Mouse (Mus musculus) kidney, embryonic 14.5 days (tissue): ENCODE measurements around the gene Epb41. TPM values are rescaled to one million over a fixed set of nuclear protein-coding genes. Genes with fewer than 3 reads are reported as not detected.

ENCODE experiments used
- ATAC-seq: fragments of 200-750 bp; cut with Nextera tagmentation; 2 replicates; pipeline ENCODE4 v1.8.0; 2017; ENCODE audit warnings: moderate number of reproducible peaks, mild to moderate bottlenecking, moderate TSS enrichment, moderate library complexity; ENCODE audit not compliant: low FRiP score, low TSS enrichment
- H3K27ac ChIP-seq: fragments of 300-500 bp; sonication (generic); 2 replicates; pipeline ENCODE4 v1.5.1; 2014; ENCODE audit warnings: low read depth, mild to moderate bottlenecking, low read length, moderate library complexity, mixed read lengths
- H3K27me3 ChIP-seq: fragments of 300-500 bp; sonication (generic); 2 replicates; pipeline ENCODE4 v1.6.1; 2014; ENCODE audit warnings: mild to moderate bottlenecking, low read length; ENCODE audit not compliant: control insufficient read depth, insufficient read depth
- H3K36me3 ChIP-seq: fragments of 300-500 bp; sonication (generic); 2 replicates; pipeline ENCODE4 v1.6.1; 2014; ENCODE audit warnings: low read length, mixed read lengths; ENCODE audit not compliant: control insufficient read depth, insufficient read depth
- H3K4me1 ChIP-seq: fragments of 300-500 bp; sonication (generic); 2 replicates; pipeline ENCODE4 v1.6.1; 2014; ENCODE audit warnings: low read length, mixed read lengths; ENCODE audit not compliant: control insufficient read depth, insufficient read depth
- H3K4me2 ChIP-seq: fragments of 300-500 bp; sonication (generic); replicated peaks from 2 replicates; pipeline ENCODE4 v1.6.1; 2014; ENCODE audit warnings: low read depth, mild to moderate bottlenecking, low read length
- H3K4me3 ChIP-seq: fragments of 300-500 bp; sonication (generic); 2 replicates; pipeline ENCODE4 v1.5.1; 2014; ENCODE audit warnings: mild to moderate bottlenecking, low read length
- H3K9ac ChIP-seq: fragments of 300-500 bp; sonication (generic); 2 replicates; pipeline ENCODE4 v1.6.1; 2014; ENCODE audit warnings: low read depth, mild to moderate bottlenecking, low read length, moderate library complexity
- H3K9me3 ChIP-seq: fragments of 300-500 bp; sonication (generic); 2 replicates; pipeline ENCODE4 v1.6.1; 2016; ENCODE audit warnings: low read length; ENCODE audit not compliant: control insufficient read depth
- WGBS: fragments of 180-500 bp; shearing (Covaris S2); extraction: QIAGEN DNeasy Blood & Tissue Kit; methylation state at CpG from one replicate; pipeline ENCODE4 v1.1.7; 2014; 5-methylcytosine and 5-hydroxymethylcytosine counted together
- polyA plus RNA-seq: library from polyadenylated mRNA; unstranded; fragments of >200 nt; fragmentation: Nextera tagmentation; extraction: Ambion mirVana; gene quantifications from 2 replicates; pipeline ENCODE4 v1.2.1, GENCODE M21; 2014

Gene Epb41
- polyA plus RNA-seq, 1 experiment from 2014 or later: 78.5 TPM

- no peaks in the 10 kb centered on the region for H3K27me3 ChIP-seq
- H3K4me2 ChIP-seq: no peak overlapping the region
- no peak overlapping the region for H3K9ac ChIP-seq
- 81% methylated on average over 8 of the region's 8 CpGs for WGBS
- no peaks in the 10 kb centered on the region for H3K9me3 ChIP-seq
- no peak overlapping the region for H3K27ac ChIP-seq
- no peaks in the 10 kb centered on the region for H3K4me1 ChIP-seq
- no peak overlapping the region for H3K4me3 ChIP-seq
- no peak for ATAC-seq
- peaks cover 10% of the 10 kb centered on the region; the same call in 1 of the 2 replicates for H3K36me3 ChIP-seq
These were observed 64.7 kb downstream of the Epb41 start for GRCm38 (mm10) chr4:132010416-132010815.

DNA sequence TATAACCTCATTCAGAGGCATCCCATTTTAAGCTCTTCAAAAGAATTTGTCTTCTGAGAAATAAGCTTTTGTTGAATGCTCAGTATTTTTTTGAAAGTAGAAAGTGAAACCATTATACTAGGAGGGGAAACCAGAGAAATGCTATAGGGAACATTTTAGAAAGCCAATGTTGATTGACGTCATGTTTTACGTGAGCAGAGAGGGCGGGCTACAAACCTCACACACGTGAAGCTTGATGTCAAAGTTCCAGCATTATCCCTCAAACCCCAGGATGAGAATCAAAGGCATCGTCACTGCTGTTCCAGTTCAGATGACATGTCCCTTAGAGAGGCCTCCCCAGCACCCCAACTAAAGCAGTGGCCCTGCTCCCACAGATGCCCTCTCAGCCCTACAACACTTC is 66.9 kb downstream of the Epb41 start:
- 82% methylated on average over 5 of the region's 5 CpGs for WGBS

DNA sequence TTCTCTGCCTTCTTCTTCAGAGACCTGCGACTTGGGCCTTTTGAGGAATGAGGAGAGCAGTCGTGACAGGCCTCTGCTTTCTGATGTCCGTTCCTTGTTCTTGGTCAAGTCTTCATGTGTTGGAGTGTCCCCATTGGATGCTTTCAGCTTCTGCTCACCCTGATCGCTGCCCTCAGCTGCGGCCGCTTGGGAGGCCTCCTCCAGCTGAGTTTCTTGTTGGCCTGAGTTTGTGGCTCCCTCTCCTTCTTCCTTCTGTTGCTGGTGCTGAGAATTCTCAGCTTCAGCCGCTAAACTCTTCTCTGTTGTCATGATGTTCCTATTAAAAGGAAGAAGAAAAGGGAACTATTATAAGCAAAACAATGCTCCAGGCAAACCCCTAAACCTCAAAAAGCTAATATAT is 68.0 kb downstream of the Epb41 start:
- H3K4me2 ChIP-seq: no peak overlapping the region
- H3K27me3 ChIP-seq: no peaks in the 10 kb centered on the region
- ATAC-seq: no peak
- no peak overlapping the region for H3K27ac ChIP-seq
- H3K4me3 ChIP-seq: no peak overlapping the region
- WGBS: 91% methylated on average over 7 of the region's 7 CpGs
- no peaks in the 10 kb centered on the region for H3K9me3 ChIP-seq
- no peaks in the 10 kb centered on the region for H3K4me1 ChIP-seq
- H3K9ac ChIP-seq: no peak overlapping the region
- H3K36me3 ChIP-seq: peaks cover 23% of the 10 kb centered on the region

More for the DNA sequence above, 66.9 kb downstream of the Epb41 start:
- Histone ChIP-seq H3K36me3 (peaks cover 17% of the 10 kb centered on the region), H3K9ac (no peak overlapping the region), H3K4me2 (no peak overlapping the region), H3K4me3 (no peak overlapping the region), H3K27me3 (no peaks in the 10 kb centered on the region), H3K9me3 (no peaks in the 10 kb centered on the region), H3K4me1 (no peaks in the 10 kb centered on the region), H3K27ac (no peak overlapping the region)
- ATAC-seq: no peak

- Histone ChIP-seq H3K27me3 (no peaks in the 10 kb centered on the region), H3K27ac (no peak overlapping the region), H3K9me3 (no peaks in the 10 kb centered on the region), H3K4me1 (no peaks in the 10 kb centered on the region), H3K4me3 (no peak overlapping the region), H3K4me2 (no peak overlapping the region), H3K36me3 (peaks cover 24% of the 10 kb centered on the region), H3K9ac (no peak overlapping the region)
- 94% methylated on average over 7 of the region's 7 CpGs for WGBS
- ATAC-seq: no peak
These were observed 76.5 kb downstream of the Epb41 start for GRCm38 (mm10) chr4:131998641-131999040.

DNA sequence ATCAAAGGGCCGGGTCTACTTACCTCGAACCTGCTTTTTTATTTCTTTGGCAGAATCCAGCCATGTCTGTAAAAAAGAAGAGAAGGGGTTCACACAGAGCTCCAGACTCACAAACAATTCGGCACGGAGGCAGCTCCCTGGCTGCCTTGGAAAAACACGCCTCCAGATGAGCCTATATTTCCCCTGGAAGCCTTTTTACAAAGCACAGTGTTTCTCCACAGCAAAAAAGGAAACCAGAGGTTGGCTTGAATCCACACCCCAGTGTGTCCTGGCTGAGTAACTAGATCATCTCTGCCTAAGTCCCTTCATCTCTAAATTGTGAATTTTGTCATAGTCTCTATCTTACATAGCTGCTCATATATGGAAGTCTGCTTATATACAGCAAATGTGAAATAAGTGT is 77.6 kb downstream of the Epb41 start:
- peaks cover 13% of the 10 kb centered on the region; the same call in 1 of the 2 replicates for H3K36me3 ChIP-seq
- 89% methylated on average over 5 of the region's 5 CpGs for WGBS
- ATAC-seq: no peak
- no peaks in the 10 kb centered on the region for H3K9me3 ChIP-seq
- H3K27me3 ChIP-seq: no peaks in the 10 kb centered on the region
- no peak overlapping the region for H3K4me3 ChIP-seq
- no peak overlapping the region for H3K9ac ChIP-seq
- no peaks in the 10 kb centered on the region for H3K4me1 ChIP-seq
- H3K27ac ChIP-seq: no peak overlapping the region
- no peak overlapping the region for H3K4me2 ChIP-seq

DNA sequence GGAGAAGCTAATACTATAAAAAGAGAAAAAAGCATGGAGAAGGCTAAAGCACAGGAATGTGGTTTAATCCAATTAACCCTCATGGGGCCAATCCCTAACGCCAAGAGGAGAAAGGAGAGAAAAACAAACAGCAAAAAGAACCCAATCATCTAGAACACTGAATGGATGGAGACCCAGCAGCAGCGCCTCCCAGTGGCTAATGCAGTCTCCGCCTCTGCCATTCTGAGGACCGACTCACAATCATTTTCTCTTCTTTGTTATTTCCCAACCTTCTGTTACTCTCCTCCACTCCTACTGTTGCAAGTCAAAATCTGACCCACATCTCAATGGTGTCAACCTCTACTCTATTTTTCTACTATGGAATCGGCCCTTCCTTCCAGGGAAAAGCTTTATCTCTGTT is 78.1 kb downstream of the Epb41 start:
- WGBS: 63% methylated on average over 5 of the region's 5 CpGs

DNA sequence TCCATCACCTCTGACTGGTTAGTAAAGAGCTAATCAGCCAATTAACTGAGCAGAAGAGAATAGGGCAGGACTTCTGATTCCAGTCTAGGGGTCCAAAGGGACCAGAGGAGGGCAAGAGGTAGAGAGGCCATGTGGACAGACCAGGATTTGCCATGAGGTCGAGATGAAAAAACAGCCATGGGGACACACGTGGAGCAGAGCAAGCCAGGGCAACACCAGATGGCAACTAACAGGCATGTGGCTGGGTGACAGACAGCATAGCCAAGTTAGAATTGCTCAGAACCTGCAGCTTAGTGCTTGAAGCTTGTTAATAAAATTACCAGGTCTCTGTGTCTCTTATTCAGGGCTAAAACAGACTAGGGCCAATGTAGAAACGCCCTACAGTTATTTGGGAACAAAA is 81.3 kb downstream of the Epb41 start:
- no peak overlapping the region for H3K4me3 ChIP-seq
- H3K9ac ChIP-seq: no peak overlapping the region
- H3K27ac ChIP-seq: no peak overlapping the region
- no peaks in the 10 kb centered on the region for H3K4me1 ChIP-seq
- no peaks in the 10 kb centered on the region for H3K9me3 ChIP-seq
- 73% methylated on average over 3 of the region's 3 CpGs for WGBS
- ATAC-seq: no peak
- peaks cover 19% of the 10 kb centered on the region for H3K36me3 ChIP-seq
- no peak overlapping the region for H3K4me2 ChIP-seq
- H3K27me3 ChIP-seq: no peaks in the 10 kb centered on the region

More for the DNA sequence above, 78.1 kb downstream of the Epb41 start:
- Histone ChIP-seq H3K4me3 (no peak overlapping the region), H3K9me3 (no peaks in the 10 kb centered on the region), H3K9ac (no peak overlapping the region), H3K4me1 (no peaks in the 10 kb centered on the region), H3K27me3 (no peaks in the 10 kb centered on the region), H3K4me2 (no peak overlapping the region), H3K27ac (no peak overlapping the region), H3K36me3 (peaks cover 15% of the 10 kb centered on the region; the same call in 1 of the 2 replicates)
- ATAC-seq: no peak

DNA sequence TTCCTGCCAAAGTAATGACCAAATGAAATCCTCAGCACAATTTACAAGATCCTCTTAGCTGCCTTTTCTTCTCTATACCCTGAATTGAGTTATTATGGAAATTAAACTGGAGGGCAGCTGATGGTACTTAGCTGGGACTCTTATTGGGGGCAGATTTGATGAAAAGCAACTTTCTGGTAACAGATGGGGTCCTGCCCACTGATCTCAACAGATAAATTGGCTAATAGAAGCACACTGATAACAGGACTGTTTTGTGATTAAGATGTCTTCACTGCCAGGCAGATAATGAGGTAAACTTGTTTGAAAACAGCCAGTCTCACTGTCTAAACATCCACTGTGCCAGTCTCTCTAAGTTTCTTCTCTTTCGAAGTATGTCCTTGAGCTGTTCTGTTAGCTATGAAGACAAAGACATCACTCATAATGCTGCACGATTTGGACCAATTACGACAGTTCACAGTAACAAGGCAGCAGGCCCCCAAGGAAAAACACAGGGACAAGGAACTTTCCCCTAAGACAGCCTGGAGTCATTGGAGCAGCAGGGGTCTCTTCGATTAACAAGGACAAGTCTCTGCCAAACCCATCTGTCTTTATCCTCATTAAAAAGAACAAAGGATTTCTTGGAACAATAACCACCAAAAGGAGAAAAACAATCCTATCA is 92.1 kb downstream of the Epb41 start:
- H3K4me3 ChIP-seq: no peak overlapping the region
- no peak overlapping the region for H3K4me2 ChIP-seq
- WGBS: 53% methylated on average over 4 of the region's 4 CpGs
- H3K36me3 ChIP-seq: peaks cover 29% of the 10 kb centered on the region
- no peaks in the 10 kb centered on the region for H3K4me1 ChIP-seq
- no peak overlapping the region for H3K9ac ChIP-seq
- H3K9me3 ChIP-seq: no peaks in the 10 kb centered on the region
- ATAC-seq: no peak
- H3K27me3 ChIP-seq: no peaks in the 10 kb centered on the region
- H3K27ac ChIP-seq: no peak overlapping the region

GRCm38 (mm10) chr4:131981755-131982154 is 93.4 kb downstream of the Epb41 start:
- no peak overlapping the region for H3K27ac ChIP-seq
- H3K36me3 ChIP-seq: peaks cover 26% of the 10 kb centered on the region
- no peaks in the 10 kb centered on the region for H3K9me3 ChIP-seq
- H3K4me2 ChIP-seq: no peak overlapping the region
- H3K4me3 ChIP-seq: no peak overlapping the region
- H3K9ac ChIP-seq: no peak overlapping the region
- no peaks in the 10 kb centered on the region for H3K4me1 ChIP-seq
- no peaks in the 10 kb centered on the region for H3K27me3 ChIP-seq
- ATAC-seq: no peak
